Mouse (Mus musculus) thymus, adult 2 months (tissue): Measurements from ENCODE around the gene Adh1. TPM values are rescaled to one million over a fixed set of nuclear protein-coding genes. Genes with fewer than 3 reads are reported as not detected.
A peak's percentile ranks its signal among the peaks of the same experiment; 100 is the strongest.

Experiments used
- DNase-seq: peaks from one replicate; pipeline ENCODE4 v3.0.0; 2021
- H3K27ac ChIP-seq: fragments of 200-500 bp; 2 replicates; pipeline ENCODE4 v1.5.1; 2012; ENCODE audit warnings: low read length, control low read depth; ENCODE audit not compliant: control insufficient read depth, insufficient read depth
- H3K27me3 ChIP-seq: fragments of 200-500 bp; 2 replicates; pipeline ENCODE4 v1.6.1; 2012; ENCODE audit warnings: mild to moderate bottlenecking, low read length, moderate library complexity, mixed read lengths; ENCODE audit not compliant: control insufficient read depth, insufficient read depth
- H3K36me3 ChIP-seq: fragments of 200-500 bp; 2 replicates; pipeline ENCODE4 v1.6.1; 2012; ENCODE audit warnings: mild to moderate bottlenecking, low read length, moderate library complexity; ENCODE audit not compliant: control insufficient read depth, insufficient read depth
- H3K4me1 ChIP-seq: fragments of 200-500 bp; replicated peaks from 2 replicates; pipeline ENCODE4 v1.6.1; 2012; ENCODE audit warnings: low read length; ENCODE audit not compliant: control insufficient read depth, insufficient read depth
- H3K4me3 ChIP-seq: fragments of 200-500 bp; 2 replicates; pipeline ENCODE4 v1.5.1; 2012; ENCODE audit warnings: mild to moderate bottlenecking, low read length, control low read depth, moderate library complexity; ENCODE audit not compliant: control insufficient read depth, insufficient read depth
- CTCF ChIP-seq: fragments of 200-500 bp; IDR thresholded peaks from 2 replicates; pipeline ENCODE4 v1.5.1; 2012; ENCODE audit warnings: mild to moderate bottlenecking, control low read depth, low read length, moderate library complexity, borderline replicate concordance; ENCODE audit not compliant: control insufficient read depth, poor library complexity, insufficient read depth; ENCODE audit errors: extremely low read depth
- POLR2A ChIP-seq: fragments of 200-500 bp; IDR thresholded peaks from 2 replicates; pipeline ENCODE4 v1.6.1; 2012; ENCODE audit warnings: mild to moderate bottlenecking, low read length, control low read depth, moderate library complexity; ENCODE audit not compliant: control insufficient read depth, poor library complexity, insufficient read depth; ENCODE audit errors: extremely low read depth
- WGBS: fragments of 180-500 bp; shearing (Covaris S2); methylation state at CpG from one replicate; pipeline ENCODE4 v1.1.7; 2018; 5-methylcytosine and 5-hydroxymethylcytosine counted together
- polyA plus RNA-seq: library from polyadenylated mRNA; depleted of rRNA; stranded (reverse); fragments of >200 nt; gene quantifications from 2 replicates; pipeline ENCODE4 v1.2.3, GENCODE M21; 2012

The Adh1 gene
- polyA plus RNA-seq, 1 experiment: 10.4 TPM

DNA sequence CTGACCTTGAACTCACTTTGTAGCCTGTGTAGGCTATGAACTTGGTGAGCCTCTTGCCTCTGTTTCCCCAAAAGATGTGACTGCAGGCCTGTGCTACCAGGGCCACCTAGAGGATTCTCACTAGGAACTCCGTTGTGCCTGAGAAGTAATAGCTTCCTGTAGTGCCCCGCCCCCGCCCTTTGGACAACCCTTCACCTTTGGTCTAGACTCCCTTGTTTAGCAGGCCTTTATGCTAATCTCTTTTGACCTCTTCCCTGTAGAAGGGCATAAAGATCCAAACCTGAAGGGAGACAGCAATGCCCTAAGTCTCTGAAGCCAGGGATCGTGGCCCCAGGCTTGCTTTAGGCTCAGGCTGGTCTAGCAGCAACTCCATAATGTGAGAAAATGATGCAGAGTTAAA lies 38.3 kb upstream of the Adh1 start:
- no peak for DNase-seq
- 74% methylated on average over 4 of the region's 4 CpGs for WGBS
- no peak overlapping the region for H3K27ac ChIP-seq
- TF ChIP-seq POLR2A: no peak
- no peak for TF ChIP-seq CTCF
- no peak overlapping the region for H3K4me3 ChIP-seq
- H3K27me3 ChIP-seq: no peaks in the 10 kb centered on the region
- H3K36me3 ChIP-seq: no peaks in the 10 kb centered on the region
- no peaks in the 10 kb centered on the region for H3K4me1 ChIP-seq

DNA sequence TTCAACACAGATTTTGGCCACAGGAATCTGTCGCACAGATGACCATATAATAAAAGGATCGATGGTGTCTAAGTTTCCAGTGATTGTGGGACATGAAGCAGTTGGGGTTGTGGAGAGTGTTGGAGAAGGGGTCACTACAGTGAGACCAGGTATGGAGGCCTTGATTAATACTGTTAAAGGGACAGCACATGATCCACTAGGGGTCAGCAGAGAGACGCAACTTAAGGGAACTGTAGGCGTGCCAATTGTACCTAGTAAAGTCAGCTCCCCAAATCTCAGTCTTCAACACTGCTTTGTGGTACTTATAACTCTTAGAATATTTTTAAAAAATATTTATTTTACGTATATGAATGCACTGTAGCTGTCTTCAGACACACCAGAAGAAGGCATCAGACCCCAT lies 37.8 kb upstream of the Adh1 start:
- peak; percentile 64 for DNase-seq
- Histone ChIP-seq H3K4me3 (no peak overlapping the region), H3K27ac (no peak overlapping the region), H3K27me3 (no peaks in the 10 kb centered on the region), H3K4me1 (no peaks in the 10 kb centered on the region), H3K36me3 (no peaks in the 10 kb centered on the region)
- no peak for TF ChIP-seq POLR2A
- TF ChIP-seq CTCF: no peak
- WGBS: 48% methylated on average over 5 of the region's 5 CpGs

DNA sequence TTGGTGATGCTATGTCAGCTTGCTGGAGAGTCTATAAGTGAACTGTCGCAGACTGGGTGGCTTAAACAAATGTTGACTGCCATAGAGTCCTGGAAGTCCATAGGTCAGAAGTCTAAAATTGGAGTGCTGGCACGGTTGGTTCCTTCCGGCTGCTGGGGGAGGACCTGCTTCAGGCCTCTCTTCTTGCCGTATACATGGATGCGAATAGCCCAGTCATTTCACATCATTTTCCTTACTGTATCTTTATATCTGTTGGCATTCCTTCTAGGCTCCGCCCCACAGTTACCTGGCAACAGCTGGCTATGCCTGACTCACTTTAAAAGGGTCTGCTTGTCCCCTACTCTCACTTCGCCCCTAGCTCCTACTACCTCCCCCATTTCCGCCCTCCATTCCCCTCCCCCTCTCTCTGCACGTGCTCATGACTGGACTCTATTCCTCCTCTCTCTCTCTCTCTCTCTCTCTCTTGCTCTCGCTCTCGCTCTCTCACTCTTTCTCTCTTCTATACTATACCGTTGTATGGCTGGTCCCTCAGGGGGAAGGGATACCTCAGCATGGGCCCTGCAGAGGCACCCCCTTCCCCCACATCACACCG lies 36.3 kb upstream of the Adh1 start:
- H3K27me3 ChIP-seq: no peaks in the 10 kb centered on the region
- no peaks in the 10 kb centered on the region for H3K4me1 ChIP-seq
- no peak for TF ChIP-seq POLR2A
- TF ChIP-seq CTCF: no peak
- no peaks in the 10 kb centered on the region for H3K36me3 ChIP-seq
- 91% methylated on average over 13 of the region's 13 CpGs for WGBS
- no peak for DNase-seq
- H3K27ac ChIP-seq: no peak overlapping the region
- H3K4me3 ChIP-seq: no peak overlapping the region

DNA sequence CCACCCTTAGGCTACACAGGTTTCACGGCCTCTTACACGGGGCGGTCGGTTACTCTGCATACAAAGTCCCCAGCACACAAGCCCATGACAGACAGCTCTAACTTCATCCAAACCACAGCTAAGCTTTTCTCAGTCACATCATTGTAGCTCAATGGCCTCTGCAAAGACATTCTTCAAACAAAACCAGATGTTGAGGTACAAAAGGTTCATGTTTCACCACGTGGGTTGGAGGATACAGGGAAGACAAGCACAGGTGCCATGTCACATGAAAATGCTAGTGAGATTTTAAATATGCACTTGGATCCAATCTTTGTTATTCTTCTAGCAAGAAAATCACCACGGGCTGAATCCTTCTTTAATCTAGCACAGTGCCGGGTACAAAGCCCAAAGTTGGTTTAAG lies 35.5 kb upstream of the Adh1 start:
- DNase-seq: no peak
- no peaks in the 10 kb centered on the region for H3K4me1 ChIP-seq
- H3K27ac ChIP-seq: no peak overlapping the region
- H3K36me3 ChIP-seq: no peaks in the 10 kb centered on the region
- WGBS: 73% methylated on average over 6 of the region's 7 CpGs
- no peaks in the 10 kb centered on the region for H3K27me3 ChIP-seq
- TF ChIP-seq POLR2A: no peak
- TF ChIP-seq CTCF: no peak
- H3K4me3 ChIP-seq: no peak overlapping the region

DNA sequence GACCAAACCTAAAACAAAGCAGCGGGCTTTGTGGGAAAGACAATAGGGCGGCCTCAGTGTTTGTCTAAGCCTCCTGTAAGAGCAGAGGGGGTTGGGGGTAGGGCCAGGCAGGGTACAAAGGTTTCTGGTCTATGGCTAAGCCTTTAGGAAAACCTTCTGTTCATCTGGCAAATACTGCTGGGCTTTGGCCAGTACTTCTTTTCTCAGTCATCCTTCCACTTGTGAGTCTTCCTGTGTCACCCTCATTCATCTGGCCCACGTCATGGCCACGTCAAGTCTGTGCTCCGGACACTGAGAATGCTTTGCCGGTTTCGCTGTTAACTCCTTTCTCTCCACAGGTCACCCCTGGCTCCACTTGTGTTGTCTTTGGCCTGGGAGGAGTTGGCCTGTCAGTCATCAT lies 34.9 kb upstream of the Adh1 start:
- TF ChIP-seq POLR2A: no peak
- TF ChIP-seq CTCF: no peak
- H3K4me1 ChIP-seq: no peaks in the 10 kb centered on the region
- 82% methylated on average over 7 of the region's 7 CpGs for WGBS
- no peaks in the 10 kb centered on the region for H3K36me3 ChIP-seq
- H3K27ac ChIP-seq: no peak overlapping the region
- DNase-seq: no peak
- H3K27me3 ChIP-seq: no peaks in the 10 kb centered on the region
- no peak overlapping the region for H3K4me3 ChIP-seq

DNA sequence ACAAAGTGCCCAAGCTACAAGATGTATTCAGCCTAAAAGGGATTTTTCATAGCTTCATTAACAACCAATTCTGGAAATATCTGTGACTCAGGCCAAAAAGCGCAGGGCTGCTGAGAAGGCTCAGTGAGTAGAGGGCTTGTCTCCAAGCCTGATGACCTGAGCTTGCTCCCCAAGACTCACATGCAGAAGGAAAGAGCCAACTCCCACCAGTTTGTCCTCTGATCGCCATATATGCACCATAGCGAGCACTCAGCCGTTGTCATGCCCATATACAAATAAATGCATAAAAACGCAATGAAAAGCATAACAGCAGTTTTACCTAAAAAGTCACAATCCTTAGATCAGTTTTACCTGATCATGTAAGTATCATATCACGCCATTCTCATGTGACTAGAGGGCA lies 34.3 kb upstream of the Adh1 start:
- Histone ChIP-seq H3K4me1 (no peaks in the 10 kb centered on the region), H3K4me3 (no peak overlapping the region), H3K36me3 (no peaks in the 10 kb centered on the region), H3K27me3 (no peaks in the 10 kb centered on the region), H3K27ac (no peak overlapping the region)
- 94% methylated on average over 6 of the region's 6 CpGs for WGBS
- DNase-seq: no peak
- TF ChIP-seq POLR2A (no peak), CTCF (no peak)

DNA sequence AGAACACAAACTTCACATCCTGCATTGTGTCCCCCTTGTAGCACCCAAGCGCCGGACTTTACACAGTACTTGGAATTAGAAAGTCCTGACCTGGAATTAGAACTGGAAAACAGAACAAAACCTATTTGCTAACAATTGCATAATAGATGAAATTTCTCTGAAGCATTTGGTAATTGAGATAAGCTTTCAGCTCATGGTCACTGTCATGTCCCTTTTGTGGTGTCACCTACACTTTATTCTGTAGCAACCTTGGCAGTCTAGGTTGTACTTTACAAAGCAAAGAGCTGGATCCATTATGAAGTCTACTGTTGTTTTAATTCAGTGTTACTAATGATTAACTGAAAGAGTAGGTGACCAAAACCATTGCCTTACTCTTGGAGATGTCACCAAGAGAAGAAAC lies 33.7 kb upstream of the Adh1 start:
- WGBS: 96% methylated on average over 2 of the region's 2 CpGs
- no peak overlapping the region for H3K27ac ChIP-seq
- no peaks in the 10 kb centered on the region for H3K36me3 ChIP-seq
- no peak for TF ChIP-seq POLR2A
- no peak for TF ChIP-seq CTCF
- H3K27me3 ChIP-seq: no peaks in the 10 kb centered on the region
- DNase-seq: no peak
- H3K4me1 ChIP-seq: no peaks in the 10 kb centered on the region
- H3K4me3 ChIP-seq: no peak overlapping the region
